Mouse (Mus musculus) spleen, adult 2 months (tissue): ENCODE data around the gene Prkn. TPM values are rescaled to one million over a fixed set of nuclear protein-coding genes. Genes with fewer than 3 reads are reported as not detected.

Source experiments
- DNase-seq, 2 experiments: peaks; one replicate each; pipeline versions ENCODE4 v3.0.0 to v3.0.0-alpha.2; 2012 to 2021; ENCODE audit warnings: low spot score in 2 of 2, low read depth in 1 of 2
- H3K27ac ChIP-seq: fragments of 200-500 bp; 2 replicates; pipeline ENCODE4 v1.5.1; 2012; ENCODE audit warnings: low read length, inconsistent platforms; ENCODE audit not compliant: insufficient read depth
- H3K27me3 ChIP-seq: fragments of 200-500 bp; 2 replicates; pipeline ENCODE4 v1.6.1; 2012; ENCODE audit warnings: mild to moderate bottlenecking, moderate library complexity, low read length, inconsistent platforms; ENCODE audit not compliant: control insufficient read depth, insufficient read depth
- H3K36me3 ChIP-seq: fragments of 200-500 bp; 2 replicates; pipeline ENCODE4 v1.6.1; 2012; ENCODE audit warnings: mild to moderate bottlenecking, low read length, inconsistent platforms; ENCODE audit not compliant: control insufficient read depth, insufficient read depth
- H3K4me1 ChIP-seq: fragments of 200-500 bp; 2 replicates; pipeline ENCODE4 v1.6.1; 2011; ENCODE audit warnings: inconsistent platforms; ENCODE audit not compliant: control insufficient read depth, insufficient read depth, insufficient read length
- H3K4me3 ChIP-seq: fragments of 200-500 bp; 2 replicates; pipeline ENCODE4 v1.5.1; 2011; ENCODE audit warnings: mild to moderate bottlenecking, inconsistent platforms; ENCODE audit not compliant: insufficient read depth, insufficient read length; ENCODE audit errors: extremely low read depth
- CTCF ChIP-seq: fragments of 200-500 bp; IDR thresholded peaks from 2 replicates; pipeline ENCODE4 v1.5.1; 2011; ENCODE audit warnings: mild to moderate bottlenecking, inconsistent platforms; ENCODE audit not compliant: insufficient read depth, insufficient read length, insufficient replicate concordance; ENCODE audit errors: extremely low read depth
- POLR2A ChIP-seq: fragments of 200-500 bp; IDR thresholded peaks from 2 replicates; pipeline ENCODE4 v1.6.1; 2011; ENCODE audit warnings: low read depth, low read length, inconsistent platforms
- WGBS: fragments of 180-500 bp; shearing (Covaris S2); methylation state at CpG from one replicate; pipeline ENCODE4 v1.1.7; 2018; 5-methylcytosine and 5-hydroxymethylcytosine counted together
- polyA plus RNA-seq: library from polyadenylated mRNA; depleted of rRNA; stranded (reverse); fragments of >200 nt; gene quantifications from 2 replicates; pipeline ENCODE4 v1.2.3, GENCODE M21; 2012

Gene Prkn
- polyA plus RNA-seq, 1 experiment, result 0.72 TPM

GRCm38 (mm10) chr17:11303116-11303515, 462.9 kb downstream of the Prkn start:
- no peak overlapping the region for H3K4me3 ChIP-seq
- no peak for DNase-seq
- H3K27me3 ChIP-seq, result no peaks in the 10 kb centered on the region
- WGBS, result 78% methylated on average over 9 of the region's 9 CpGs
- no peaks in the 10 kb centered on the region for H3K4me1 ChIP-seq
- H3K27ac ChIP-seq, result no peak overlapping the region
- no peaks in the 10 kb centered on the region for H3K36me3 ChIP-seq
- TF ChIP-seq CTCF (no peak), POLR2A (no peak)

GRCm38 (mm10) chr17:11309843-11310242, 469.7 kb downstream of the Prkn start:
- WGBS, result 43% methylated on average over 1 of the region's 1 CpGs
- Histone ChIP-seq H3K36me3 (no peaks in the 10 kb centered on the region), H3K27me3 (no peaks in the 10 kb centered on the region), H3K27ac (no peak overlapping the region), H3K4me1 (no peaks in the 10 kb centered on the region), H3K4me3 (no peak overlapping the region)
- DNase-seq, result no peak
- no peak for TF ChIP-seq POLR2A
- TF ChIP-seq CTCF, result no peak

- WGBS, result 90% methylated on average over 2 of the region's 2 CpGs
- DNase-seq, result no peak
- Histone ChIP-seq H3K36me3 (no peaks in the 10 kb centered on the region), H3K4me1 (no peaks in the 10 kb centered on the region), H3K27me3 (no peaks in the 10 kb centered on the region), H3K27ac (no peak overlapping the region), H3K4me3 (no peak overlapping the region)
- no peak for TF ChIP-seq CTCF
- no peak for TF ChIP-seq POLR2A
Observed at GRCm38 (mm10) chr17:11314163-11314562, 474.0 kb downstream of the Prkn start.

- Histone ChIP-seq H3K4me3 (no peak overlapping the region), H3K36me3 (no peaks in the 10 kb centered on the region), H3K27me3 (no peaks in the 10 kb centered on the region), H3K27ac (no peak overlapping the region), H3K4me1 (no peaks in the 10 kb centered on the region)
- TF ChIP-seq CTCF (no peak), POLR2A (no peak)
- no peak for DNase-seq
- 83% methylated on average over 4 of the region's 4 CpGs for WGBS
Observed at GRCm38 (mm10) chr17:11315675-11316074, 475.5 kb downstream of the Prkn start.

- no peaks in the 10 kb centered on the region for H3K4me1 ChIP-seq
- H3K36me3 ChIP-seq, result no peaks in the 10 kb centered on the region
- no peak for DNase-seq
- TF ChIP-seq CTCF (no peak), POLR2A (no peak)
- no peak overlapping the region for H3K4me3 ChIP-seq
- 86% methylated on average over 7 of the region's 7 CpGs for WGBS
- H3K27me3 ChIP-seq, result no peaks in the 10 kb centered on the region
- H3K27ac ChIP-seq, result no peak overlapping the region
Observed at GRCm38 (mm10) chr17:11318946-11319345, 478.8 kb downstream of the Prkn start.

- H3K27me3 ChIP-seq, result no peaks in the 10 kb centered on the region
- no peak for TF ChIP-seq CTCF
Observed at GRCm38 (mm10) chr17:11319666-11320360, 479.6 kb downstream of the Prkn start.

GRCm38 (mm10) chr17:11332081-11332480, 491.9 kb downstream of the Prkn start:
- no peak overlapping the region for H3K27ac ChIP-seq
- TF ChIP-seq POLR2A, result no peak
- TF ChIP-seq CTCF, result no peak
- no peak overlapping the region for H3K4me3 ChIP-seq
- no peaks in the 10 kb centered on the region for H3K4me1 ChIP-seq
- WGBS, result 82% methylated on average over 8 of the region's 8 CpGs
- H3K27me3 ChIP-seq, result no peaks in the 10 kb centered on the region
- no peaks in the 10 kb centered on the region for H3K36me3 ChIP-seq
- DNase-seq, result no peak

More at GRCm38 (mm10) chr17:11319666-11320360, 479.6 kb downstream of the Prkn start:
- Histone ChIP-seq H3K4me3 (no peak overlapping the region), H3K4me1 (no peaks in the 10 kb centered on the region), H3K36me3 (no peaks in the 10 kb centered on the region), H3K27ac (no peak overlapping the region)
- 74% methylated on average over 7 of the region's 7 CpGs for WGBS
- no peak for DNase-seq
